Mouse (Mus musculus) heart, postnatal 0 days (tissue): Measurements from ENCODE around the gene Jazf1.

ENCODE experiments used
- CTCF ChIP-seq: IDR thresholded peaks from 2 replicates; pipeline ENCODE4 v1.5.1; 2016; ENCODE audit warnings: antibody characterized with exemption, control low read depth, low read depth
- EP300 ChIP-seq: IDR thresholded peaks from 2 replicates; pipeline ENCODE4 v1.6.1; 2016; ENCODE audit warnings: antibody characterized with exemption, low read depth

GRCm38 (mm10) chr6:52730338-52730737, 338.1 kb downstream of the Jazf1 start:
- no peak for TF ChIP-seq CTCF
- TF ChIP-seq EP300: no peak
